Mouse (Mus musculus): ENCODE measurements around the gene Col6a4. TPM values are rescaled to one million over a fixed set of nuclear protein-coding genes. Genes with fewer than 3 reads are reported as not detected.

Col6a4 gene
- not detected for total RNA-seq (2022)

DNA sequence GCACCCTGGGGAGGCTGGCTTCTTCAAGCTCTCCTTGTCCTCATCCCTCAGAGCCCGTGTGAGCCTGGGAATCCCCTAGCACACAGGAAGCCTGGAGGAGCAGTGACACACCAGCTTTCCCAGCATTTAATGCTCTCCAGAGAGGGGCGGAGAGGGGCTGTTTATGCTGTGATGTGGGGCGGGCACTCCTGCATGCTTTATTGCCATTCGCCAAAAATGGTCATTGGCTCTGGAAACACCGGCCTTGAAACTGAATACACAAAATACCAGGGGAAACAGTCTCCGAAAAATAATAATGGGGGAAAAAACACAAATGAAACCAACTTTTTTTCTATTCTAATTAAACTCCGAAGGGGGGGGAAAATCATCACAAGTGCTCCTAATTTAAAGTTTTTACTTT, at the start of gene Col6a4:
TSS of gene Col6a4 (minus strand) at position 101 of the 400 bp plus-strand sequence.
- DNase-seq (ENCODE audit: low spot score in 2 of 2), result no peak

DNA sequence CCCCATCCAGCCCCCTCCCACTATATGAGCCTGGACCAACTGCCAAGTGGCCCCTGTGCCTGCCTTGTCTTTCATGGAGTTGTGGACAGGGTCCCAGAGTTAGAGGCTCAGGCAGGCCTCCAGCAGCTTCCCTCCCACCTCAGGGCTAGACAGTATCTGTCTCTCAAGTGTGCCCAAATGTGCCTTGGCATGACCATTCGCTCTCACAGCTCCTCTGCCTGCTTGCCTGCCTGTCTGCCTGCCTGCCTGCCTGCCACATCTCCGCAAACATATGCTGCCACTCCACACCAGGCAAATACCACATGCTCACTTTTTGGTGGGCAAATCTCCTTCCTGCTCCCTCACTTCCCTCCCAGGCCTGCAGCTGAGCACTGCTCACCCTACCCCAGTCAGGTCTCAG, 49.0 kb upstream of the Col6a4 start:
- DNase-seq (ENCODE audit: low spot score in 2 of 2), result no peak

DNA sequence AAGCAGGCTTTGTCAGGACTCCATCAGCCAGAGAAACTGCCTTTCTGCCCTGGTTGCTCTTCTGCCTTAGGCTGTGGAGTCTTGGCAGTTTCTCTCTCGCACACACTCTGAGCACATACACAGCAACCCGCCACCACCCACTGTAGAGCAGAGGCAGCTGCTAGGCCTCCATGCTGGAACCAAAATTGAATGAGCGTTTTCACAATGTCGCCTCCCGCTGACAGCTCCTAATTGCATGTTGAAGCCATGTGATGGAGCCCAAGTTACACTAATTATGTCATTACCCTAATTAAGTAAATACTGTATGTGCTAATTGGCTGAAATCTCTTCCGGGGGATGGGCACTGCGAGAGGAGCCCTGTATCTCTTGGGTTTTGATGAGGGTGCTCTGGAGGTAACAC, 47.6 kb upstream of the Col6a4 start:
- no peak for DNase-seq (ENCODE audit: low spot score in 2 of 2)

DNA sequence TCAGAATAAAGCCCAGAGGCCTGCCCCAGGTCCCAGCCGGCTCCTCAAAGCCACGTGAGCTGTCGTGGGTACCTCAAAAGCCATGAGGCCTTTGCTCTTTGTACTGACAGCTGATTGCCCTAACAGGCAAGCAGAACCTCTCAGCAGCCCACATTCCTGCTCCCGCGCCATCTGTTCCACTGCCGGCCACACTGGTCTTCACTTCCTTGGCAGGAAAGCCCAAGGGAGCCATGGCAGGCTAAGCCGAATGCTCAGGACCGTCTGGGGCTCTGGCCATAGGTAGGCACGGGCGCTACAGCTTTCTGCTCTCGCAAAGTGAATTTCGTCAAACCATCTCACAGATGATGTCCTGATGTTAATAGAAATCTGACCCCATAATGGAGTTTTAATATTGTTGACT, 45.4 kb upstream of the Col6a4 start:
- no peak for DNase-seq (ENCODE audit: low spot score in 2 of 2)

DNA sequence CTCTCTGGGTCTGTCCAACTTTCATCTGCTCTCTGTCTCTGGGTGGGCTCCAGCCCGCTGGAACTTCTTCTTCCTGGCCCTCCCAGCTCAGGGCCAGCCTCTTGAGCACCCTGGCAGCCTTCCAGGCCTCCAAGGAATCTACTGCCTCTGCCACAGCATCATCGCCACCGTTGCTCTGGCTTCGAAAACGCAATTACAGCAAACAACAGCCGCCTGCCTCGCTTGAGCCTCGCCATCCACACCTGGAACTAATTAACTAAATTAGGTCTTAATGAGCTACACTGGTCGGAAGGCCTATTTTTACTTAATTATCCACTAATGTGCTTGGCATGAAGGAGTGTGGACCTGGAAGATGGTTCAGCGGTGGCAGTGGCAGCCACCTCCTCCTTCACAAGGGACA, 43.2 kb upstream of the Col6a4 start:
- no peak for DNase-seq (ENCODE audit: low spot score in 2 of 2)

DNA sequence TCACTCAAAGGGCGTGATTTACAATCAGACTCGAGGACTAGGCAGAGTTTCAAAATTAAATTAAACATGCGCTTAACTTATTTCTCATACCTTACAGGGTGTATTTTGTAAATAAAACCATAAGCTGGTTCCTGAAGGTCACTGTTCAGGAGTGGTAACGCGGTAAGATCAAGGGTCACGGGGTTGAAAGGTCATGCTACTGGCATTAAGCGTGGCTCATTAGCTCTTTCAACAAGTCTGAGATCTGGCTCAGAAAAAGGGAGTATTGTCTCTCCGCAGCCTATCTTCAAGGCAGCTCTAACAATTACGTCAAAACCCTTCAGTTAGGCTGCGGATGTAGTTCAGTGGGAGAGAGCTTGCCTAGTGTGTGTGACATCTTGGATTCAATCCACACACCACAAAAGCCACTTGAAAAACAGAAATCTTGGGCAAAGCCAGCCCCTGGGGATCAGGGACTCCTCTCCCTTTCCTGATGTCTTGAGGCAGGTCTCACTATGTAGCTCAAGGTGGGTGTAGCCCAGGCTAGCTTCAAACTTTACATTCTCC, 41.2 kb upstream of the Col6a4 start:
- no peak for DNase-seq (ENCODE audit: low spot score in 2 of 2)

DNA sequence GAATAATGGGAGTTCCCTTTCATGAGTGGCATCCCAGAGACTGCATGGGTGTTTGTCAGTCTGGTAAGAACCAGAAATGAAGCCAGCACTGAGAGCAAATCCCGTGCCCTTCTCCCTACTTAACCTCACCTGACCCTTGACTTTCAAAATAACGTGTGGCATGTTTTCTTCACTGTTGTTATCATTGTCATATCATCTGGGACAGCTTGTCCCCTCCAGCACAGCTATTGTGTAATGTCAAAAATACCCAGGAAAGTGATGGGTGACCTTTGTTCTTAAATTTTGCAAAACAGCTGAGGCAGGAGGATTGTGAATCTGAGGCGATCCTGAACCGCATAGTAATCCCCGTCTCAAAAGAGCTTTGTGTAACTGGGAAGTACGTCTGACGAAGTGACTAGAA, 33.7 kb upstream of the Col6a4 start:
- DNase-seq (ENCODE audit: low spot score in 2 of 2), result no peak

DNA sequence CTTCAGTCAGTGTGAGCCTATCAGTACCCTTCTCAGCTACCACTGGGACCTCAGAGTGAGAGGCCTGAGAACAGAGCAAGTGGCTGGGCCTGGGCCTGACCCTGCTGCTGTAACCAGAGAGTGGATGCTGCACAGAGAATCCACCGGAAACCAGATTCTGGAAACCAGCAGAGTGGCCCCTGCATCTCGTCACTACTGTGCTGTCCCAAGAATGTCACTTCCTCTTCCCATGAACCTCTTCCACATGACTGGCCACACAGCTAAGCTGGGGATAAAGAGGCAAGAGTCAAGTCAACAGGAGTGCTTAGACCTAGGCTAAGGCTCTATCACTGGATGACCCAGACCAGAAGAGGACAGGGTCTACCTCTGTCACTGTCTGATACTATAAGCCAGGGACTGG, 32.5 kb upstream of the Col6a4 start:
- no peak for DNase-seq (ENCODE audit: low spot score in 2 of 2)

DNA sequence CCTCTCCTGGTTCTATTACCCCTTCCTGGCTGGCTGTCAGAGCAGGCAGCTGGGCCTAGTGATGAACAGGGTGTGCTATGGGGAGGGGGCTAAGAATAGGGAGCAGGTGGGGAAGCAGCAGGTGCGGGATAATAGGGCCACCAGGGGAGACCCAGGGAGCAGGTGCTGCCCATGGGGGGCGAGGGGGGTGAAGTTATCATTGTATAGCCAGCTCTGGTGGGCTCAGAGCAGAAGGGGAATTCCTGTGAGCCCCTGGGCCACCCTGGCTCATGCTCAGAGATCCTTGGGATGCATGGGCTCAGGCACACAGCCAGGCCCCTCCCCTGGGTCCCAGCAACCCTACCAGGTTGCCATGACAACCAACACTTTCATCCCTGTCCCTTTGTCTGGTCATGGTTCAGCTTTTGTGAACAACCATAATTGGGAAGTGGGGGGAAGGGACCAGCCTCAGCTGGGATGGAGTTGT, 30.2 kb upstream of the Col6a4 start:
- DNase-seq (ENCODE audit: low spot score in 2 of 2), result no peak

DNA sequence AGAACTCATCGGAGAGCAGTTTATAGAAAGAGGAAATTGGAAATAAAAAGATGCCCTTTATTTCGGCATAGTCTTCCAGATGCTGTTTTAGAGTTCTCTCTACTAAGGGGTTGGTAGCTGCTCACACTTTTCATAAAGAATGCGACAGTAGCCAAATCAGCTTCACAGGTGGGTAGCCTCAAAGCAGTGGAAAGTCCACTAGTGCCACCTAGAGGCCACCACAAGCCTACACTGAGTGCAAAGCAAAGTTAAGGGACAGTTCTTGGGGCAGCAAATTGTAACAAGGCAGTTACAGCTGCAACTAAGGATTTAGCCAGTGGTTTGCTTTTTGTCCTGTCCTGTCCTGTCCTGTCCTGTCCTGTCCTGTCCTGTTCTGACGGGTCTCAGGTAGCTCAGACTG, 27.0 kb upstream of the Col6a4 start:
- no peak for DNase-seq (ENCODE audit: low spot score in 2 of 2)

DNA sequence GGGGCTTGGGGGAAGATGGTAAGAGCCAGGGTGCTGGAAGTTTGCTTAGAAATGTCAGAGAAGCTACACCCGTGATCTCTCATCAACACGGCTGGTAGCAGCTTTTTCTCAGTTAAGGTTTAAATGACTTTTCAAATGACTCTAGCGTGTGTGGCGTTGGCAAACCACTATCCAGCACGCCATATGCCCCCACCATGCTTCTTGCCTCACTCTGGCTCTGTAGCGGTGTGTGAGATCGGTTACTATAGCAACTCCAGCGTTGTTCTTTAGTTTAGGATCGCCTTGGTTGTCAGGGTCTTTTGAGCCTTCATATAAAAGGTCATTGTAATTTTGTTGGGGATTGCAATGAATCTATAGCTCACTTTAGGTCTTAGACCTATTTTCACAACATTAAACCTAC, 22.5 kb upstream of the Col6a4 start:
- DNase-seq (ENCODE audit: low spot score in 2 of 2), result no peak

DNA sequence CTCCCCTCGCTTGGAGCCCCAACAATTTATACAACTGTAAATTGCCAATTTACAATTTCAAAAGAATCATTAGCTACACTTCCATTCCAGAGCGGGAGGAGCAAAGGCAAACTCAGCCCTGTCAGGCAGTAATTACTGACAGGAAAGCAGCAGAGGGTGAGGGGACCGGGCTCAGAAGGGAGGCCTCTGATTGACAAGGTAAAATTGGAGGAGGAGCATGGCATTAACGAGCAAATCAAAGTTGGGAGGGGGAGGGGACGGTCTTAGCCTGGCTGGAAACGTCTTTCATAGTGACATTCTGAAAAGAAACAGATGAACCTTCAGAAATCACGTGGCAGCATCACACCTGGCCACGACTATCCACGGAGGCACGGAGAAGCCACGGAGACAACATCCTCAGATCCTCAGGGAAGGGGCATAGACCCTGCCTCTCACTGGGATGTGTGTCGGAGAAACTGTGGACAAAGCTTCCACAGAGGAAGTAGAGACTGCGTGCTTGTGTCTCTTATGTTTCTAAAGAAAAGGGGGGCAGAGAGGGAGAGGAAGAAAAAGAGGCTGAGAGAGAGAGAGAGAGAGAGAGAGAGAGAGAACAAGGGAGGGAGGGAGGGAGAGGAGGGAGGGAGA, 19.3 kb upstream of the Col6a4 start:
- DNase-seq (ENCODE audit: low spot score in 2 of 2), result no peak

DNA sequence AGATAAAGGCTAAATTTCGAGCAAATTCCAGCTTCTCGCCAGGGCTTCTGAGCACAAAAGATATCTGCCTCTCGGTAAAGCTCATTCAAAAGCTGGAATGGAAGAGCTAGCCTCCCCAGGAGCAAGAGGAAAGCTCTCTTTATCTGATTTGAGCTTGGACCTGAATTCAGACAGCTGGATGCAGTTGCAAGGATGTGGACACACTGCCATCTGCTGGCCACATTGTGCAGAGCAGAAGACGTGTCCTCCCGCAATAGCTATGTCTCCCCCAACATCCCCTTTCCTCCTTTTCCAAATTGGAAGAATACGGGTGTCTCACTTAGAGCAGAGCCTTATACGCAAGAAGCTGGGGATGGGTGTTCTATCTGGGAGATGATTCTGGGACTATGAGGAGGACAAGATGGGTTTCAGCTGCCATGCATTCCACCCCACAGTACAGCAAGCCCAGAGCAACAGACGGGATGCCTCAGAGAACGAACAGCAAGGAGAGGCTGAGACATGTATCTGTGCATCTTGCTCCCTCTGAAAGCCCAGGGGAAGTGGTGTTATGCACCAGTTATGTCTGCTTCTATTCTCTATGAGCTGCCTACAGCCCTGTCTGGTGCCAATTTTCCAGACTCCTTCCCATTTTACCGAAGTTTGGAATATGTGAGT, 16.3 kb upstream of the Col6a4 start:
- peak; percentile 10 to 13 for DNase-seq (ENCODE audit: low spot score in 2 of 2)

DNA sequence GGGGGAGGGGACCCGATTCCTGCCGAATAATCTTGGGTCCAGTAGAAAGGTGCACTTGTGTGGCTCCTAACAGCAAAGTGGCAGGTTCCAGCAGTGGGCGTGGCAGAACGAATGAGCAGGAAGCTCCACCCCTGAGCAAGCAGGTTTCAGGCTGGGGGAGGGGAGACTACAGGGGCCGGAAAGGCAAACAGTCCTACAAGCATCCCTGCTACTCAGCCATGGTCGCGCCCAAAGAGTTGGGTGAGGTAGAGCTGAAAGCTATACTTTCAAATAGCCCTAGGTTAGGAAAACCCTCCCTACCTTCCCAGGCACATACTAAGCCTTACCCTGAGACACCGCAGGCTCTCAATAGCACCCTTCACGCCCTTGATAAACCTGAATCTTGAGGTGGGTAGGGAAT, 9.7 kb upstream of the Col6a4 start:
- DNase-seq (ENCODE audit: low spot score in 2 of 2), result no peak

DNA sequence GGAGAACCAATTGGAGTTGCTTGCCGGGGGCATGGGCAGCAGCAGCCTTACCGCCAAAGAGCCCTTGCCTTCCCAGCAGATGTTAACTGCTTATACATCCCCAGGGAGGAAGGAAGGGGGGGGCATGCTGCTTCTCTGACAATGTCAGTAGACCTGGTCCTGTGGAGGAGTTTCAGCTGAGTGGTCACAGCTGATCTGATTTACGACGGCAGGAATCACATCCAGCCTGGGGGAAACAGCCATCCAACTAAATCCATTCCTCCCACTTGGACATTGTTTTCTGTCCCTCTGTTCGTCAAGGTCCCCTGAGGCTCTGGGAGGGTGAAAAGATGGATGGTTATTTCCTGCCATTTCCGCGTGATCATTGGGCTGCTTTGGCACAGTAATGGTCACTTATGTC, 7.8 kb upstream of the Col6a4 start:
- DNase-seq (ENCODE audit: low spot score in 2 of 2), result no peak

DNA sequence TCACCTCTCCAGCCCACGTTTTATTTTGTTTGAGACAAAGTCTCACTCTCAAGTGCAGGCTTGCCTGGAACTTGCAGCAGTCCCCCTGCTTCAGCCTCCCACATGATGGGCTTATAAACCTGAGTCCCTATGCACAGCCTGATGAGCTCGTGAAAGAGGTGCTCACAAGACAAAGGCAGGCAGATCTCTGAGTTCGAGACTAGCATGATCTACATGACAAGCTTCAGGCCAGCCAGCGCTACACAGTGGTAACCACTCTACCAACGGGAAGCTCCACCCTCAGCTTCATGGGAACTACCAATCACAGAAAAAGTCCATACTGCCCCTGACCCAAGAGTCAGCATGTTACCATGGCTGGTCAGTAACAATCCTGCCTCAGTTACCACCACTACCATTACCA, 4.6 kb upstream of the Col6a4 start:
- no peak for DNase-seq (ENCODE audit: low spot score in 2 of 2)

DNA sequence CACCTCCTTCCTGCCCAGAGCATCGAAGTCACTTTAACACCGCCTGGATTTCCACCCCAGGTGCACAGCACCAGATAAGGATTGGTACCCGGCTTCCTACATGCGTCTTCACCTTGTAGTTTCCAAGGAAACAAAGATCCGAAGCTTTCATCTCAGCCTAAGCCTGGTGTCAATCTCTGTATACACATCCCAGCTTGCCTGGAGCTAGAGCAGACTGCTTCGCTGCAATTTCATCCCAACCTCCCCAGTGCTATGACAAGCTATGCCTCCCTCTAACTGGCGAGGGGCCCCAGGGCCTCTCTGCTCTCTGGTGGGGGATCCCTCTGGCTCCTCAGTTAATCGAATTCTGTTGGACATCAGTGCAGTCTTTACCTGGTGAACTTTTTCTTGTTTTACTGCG, 3.7 kb upstream of the Col6a4 start:
- no peak for DNase-seq (ENCODE audit: low spot score in 2 of 2)

DNA sequence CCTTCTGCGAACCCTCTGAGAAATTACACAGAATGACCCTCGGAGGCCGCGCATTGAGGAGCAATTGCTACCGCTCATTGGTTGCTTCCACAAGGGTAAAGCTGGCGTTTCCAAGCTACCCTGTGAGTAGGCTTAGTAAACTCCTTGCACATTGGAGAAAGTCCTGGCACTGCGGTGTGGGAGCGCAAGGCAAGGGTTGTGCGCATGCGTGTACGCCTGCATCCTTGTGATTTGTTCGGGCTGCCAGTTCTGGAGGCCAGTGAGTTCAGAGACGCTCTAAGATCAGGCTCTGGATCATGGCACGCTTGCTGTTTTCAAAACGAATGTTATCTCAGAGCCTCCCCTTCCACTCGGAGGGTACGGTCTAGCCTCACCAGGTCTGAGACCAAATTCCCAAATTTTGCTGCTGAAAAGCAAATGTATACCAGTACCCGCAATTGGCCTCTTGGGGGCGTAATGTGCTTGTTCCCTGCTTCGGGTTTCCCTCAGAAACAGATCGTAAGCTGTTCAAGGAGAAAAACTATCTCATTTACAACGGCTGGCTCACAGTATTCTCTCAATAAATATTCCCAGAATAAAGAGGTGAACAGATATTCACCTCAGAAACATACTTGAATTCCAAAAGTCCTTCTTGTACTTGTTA, 2.9 kb upstream of the Col6a4 start:
- no peak for DNase-seq (ENCODE audit: low spot score in 2 of 2)

DNA sequence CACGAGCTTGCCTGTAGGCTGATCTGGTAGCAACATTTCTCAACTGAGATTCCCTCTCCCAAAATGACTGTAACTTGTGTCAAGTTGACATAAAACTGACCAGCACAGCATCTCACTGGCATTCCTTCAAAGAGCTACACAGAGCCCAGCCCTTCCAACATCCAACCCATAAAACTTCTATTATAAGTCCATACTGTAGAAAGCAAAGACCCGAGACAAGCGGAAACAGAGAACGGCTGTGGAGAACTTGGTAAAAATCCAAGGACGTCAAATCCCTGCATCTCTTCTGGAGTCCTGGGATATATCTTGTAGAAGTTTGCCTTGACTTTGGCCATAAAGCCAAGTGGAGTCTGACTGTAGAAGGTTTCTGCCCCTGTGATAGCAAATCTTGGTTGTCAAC, 15.1 kb downstream of the Col6a4 start:
- no peak for DNase-seq (ENCODE audit: low spot score in 2 of 2)

DNA sequence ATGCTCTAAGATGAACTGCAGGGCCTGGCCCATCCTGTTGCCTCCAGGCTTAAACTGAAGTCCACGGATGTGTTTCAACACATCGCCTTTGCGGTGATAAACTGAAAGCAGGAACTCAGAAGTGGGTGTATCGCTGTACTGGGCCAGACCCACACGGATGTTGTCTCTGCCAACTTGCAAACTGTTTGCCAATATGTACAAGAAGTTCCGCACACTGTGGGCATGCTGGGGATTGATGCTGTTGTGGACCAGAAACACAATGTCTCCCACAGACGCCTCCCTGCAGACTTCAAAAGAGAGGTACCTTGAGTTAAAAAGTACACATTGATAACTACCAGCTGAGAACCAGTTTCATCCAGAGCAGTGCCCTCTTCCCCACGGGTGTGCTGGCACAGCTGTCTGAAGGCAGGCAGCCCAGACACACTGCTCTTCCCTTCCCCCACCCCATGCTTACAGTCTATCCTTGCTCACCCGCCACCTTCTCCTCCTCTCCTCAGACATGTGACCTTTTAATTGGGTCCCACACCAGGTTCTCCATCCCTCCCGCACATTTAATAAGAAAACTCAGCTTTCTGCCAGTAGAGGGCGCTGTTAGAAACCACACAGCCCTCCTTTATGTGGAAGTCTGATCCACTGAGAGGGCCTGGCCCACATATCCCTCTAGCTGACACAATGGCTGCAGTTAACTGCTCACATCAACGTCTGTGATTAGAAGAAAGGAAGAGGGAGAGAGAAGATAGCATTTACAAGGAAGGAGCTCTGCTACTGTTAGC, 16.1 kb downstream of the Col6a4 start:
- DNase-seq (ENCODE audit: low spot score in 2 of 2), result no peak

DNA sequence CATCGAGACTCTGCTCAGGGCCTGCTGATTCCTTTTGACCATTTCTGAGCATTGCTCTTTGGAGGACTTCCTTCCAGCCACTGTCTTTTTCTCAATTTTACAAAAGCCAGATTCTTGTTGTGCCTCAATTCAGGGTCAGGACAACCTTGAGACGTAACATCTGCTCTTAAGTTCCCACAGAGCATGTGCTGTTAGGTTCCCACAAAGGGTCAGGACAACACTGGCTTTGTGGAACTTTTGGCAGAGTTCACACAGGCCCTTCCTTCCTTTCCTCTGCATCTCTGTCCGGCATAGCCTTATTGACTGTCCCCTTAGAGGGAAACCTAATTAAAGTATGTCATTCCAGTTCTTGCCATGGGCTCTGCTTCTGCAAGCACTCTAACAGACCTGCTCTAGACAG, 18.6 kb downstream of the Col6a4 start:
- DNase-seq (ENCODE audit: low spot score in 2 of 2), result no peak

DNA sequence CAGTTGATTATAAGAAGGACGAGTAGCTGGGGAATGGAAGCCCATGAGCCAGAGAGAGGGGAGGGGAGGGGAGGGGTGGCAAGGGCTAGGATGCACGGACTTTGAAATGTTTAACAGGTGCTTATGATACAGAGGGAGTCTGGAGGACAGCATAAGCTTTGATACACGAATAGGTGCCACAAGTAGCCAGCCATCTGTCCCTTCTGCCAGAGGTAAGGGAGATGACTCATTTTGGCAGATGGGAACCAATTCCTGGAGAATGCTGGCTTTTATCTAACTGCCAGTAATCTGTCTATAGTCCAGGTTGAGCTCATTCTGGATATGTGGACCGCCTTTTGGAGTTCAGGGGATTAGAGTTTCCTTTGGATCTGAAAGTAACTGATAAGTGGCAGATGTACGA, 20.3 kb downstream of the Col6a4 start:
- no peak for DNase-seq (ENCODE audit: low spot score in 2 of 2)
